Mouse (Mus musculus) liver, embryonic 14.5 days (tissue): Measurements from ENCODE around the gene Cnbd2. TPM values are rescaled to one million over a fixed set of nuclear protein-coding genes. Genes with fewer than 3 reads are reported as not detected.
"Not testable (repeated sequence)": the region's sequence is repeated elsewhere in the genome, so short reads cannot be mapped to it uniquely, and the experiment has no call there.

Experiments
- ATAC-seq: fragments of 200-750 bp; cut with Nextera tagmentation; 2 replicates; pipeline ENCODE4 v1.8.0; 2017; ENCODE audit warnings: moderate number of reproducible peaks, mild to moderate bottlenecking, moderate library complexity; ENCODE audit not compliant: insufficient read depth
- DNase-seq, 3 experiments: peaks; one replicate each; pipeline ENCODE4 v3.0.0-alpha.2; 2012 to 2013; ENCODE audit warnings: low read depth in 3 of 3, low spot score in 3 of 3
- H3K27ac ChIP-seq: fragments of 300-500 bp; sonication (generic); 2 replicates; pipeline ENCODE4 v1.5.1; 2014; ENCODE audit warnings: moderate library complexity, mild to moderate bottlenecking, control low read depth, inconsistent platforms
- H3K27me3 ChIP-seq: fragments of 300-500 bp; sonication (generic); 2 replicates; pipeline ENCODE4 v1.6.1; 2014; ENCODE audit warnings: mild to moderate bottlenecking, low read length, moderate library complexity; ENCODE audit not compliant: control insufficient read depth, insufficient read depth
- H3K36me3 ChIP-seq: fragments of 300-500 bp; sonication (generic); replicated peaks from 2 replicates; pipeline ENCODE4 v1.6.1; 2014; ENCODE audit warnings: low read depth; ENCODE audit not compliant: control insufficient read depth, insufficient read depth
- H3K4me1 ChIP-seq, 2 experiments: fragments of 200-500 bp in 1 of 2; fragments of 300-500 bp in 1 of 2; sonication (generic) in 1 of 2; replicated peaks; 2 replicates each; pipeline ENCODE4 v1.6.1; 2012 to 2014; ENCODE audit warnings: antibody characterized with exemption in 1 of 2, inconsistent platforms in 1 of 2, low read length in 1 of 2; ENCODE audit not compliant: control insufficient read depth in 2 of 2, insufficient read depth in 2 of 2
- H3K4me2 ChIP-seq: fragments of 300-500 bp; sonication (generic); 2 replicates; pipeline ENCODE4 v1.6.1; 2014; ENCODE audit warnings: low read depth, mild to moderate bottlenecking, control low read depth, moderate library complexity
- H3K4me3 ChIP-seq, 2 experiments: fragments of 200-500 bp in 1 of 2; fragments of 300-500 bp in 1 of 2; sonication (generic) in 1 of 2; 2 replicates each; pipeline ENCODE4 v1.5.1; 2012 to 2014; ENCODE audit warnings: low read depth in 2 of 2, low read length in 2 of 2, mild to moderate bottlenecking in 2 of 2, control low read depth in 1 of 2, inconsistent platforms in 1 of 2, moderate library complexity in 1 of 2; ENCODE audit not compliant: insufficient read depth in 1 of 2
- H3K9ac ChIP-seq: fragments of 300-500 bp; sonication (generic); replicated peaks from 2 replicates; pipeline ENCODE4 v1.6.1; 2014; ENCODE audit warnings: mild to moderate bottlenecking, control low read depth, moderate library complexity
- H3K9me3 ChIP-seq: fragments of 300-500 bp; sonication (generic); 2 replicates; pipeline ENCODE4 v1.6.1; 2016; ENCODE audit warnings: low read length, mixed read lengths; ENCODE audit not compliant: control insufficient read depth
- CTCF ChIP-seq: IDR thresholded peaks from 2 replicates; pipeline ENCODE4 v1.5.1; 2016; ENCODE audit warnings: antibody characterized with exemption, low read depth, control low read depth
- EP300 ChIP-seq: IDR thresholded peaks from 2 replicates; pipeline ENCODE4 v1.6.1; 2016; ENCODE audit warnings: antibody characterized with exemption, low read depth
- WGBS: fragments of 180-500 bp; shearing (Covaris S2); extraction: QIAGEN DNeasy Blood & Tissue Kit; methylation state at CpG from one replicate; pipeline ENCODE4 v1.1.7; 2014; ENCODE audit not compliant: insufficient replicate concordance; 5-methylcytosine and 5-hydroxymethylcytosine counted together
- polyA plus RNA-seq, 2 experiments: library from polyadenylated mRNA; depleted of rRNA in 1 of 2; stranded (reverse) in 1 of 2; unstranded in 1 of 2; fragments of >200 nt; fragmentation: Nextera tagmentation in 1 of 2; extraction: Ambion mirVana in 1 of 2; gene quantifications; 2 replicates each; pipeline versions ENCODE4 v1.2.1 to v1.2.3; 2012 to 2014

The Cnbd2 gene
- polyA plus RNA-seq, 2 experiments, result 0.51 to 1.9 TPM

- Histone ChIP-seq H3K27me3 (no peaks in the 10 kb centered on the region), H3K27ac (no peak overlapping the region), H3K4me1 (no peaks in the 10 kb centered on the region), H3K4me3 (no peak overlapping the region), H3K9me3 (no peaks in the 10 kb centered on the region), H3K36me3 (no peaks in the 10 kb centered on the region), H3K4me2 (no peak overlapping the region), H3K9ac (no peak overlapping the region)
- WGBS, result 68% methylated on average over 7 of the region's 7 CpGs
- no peak for DNase-seq
- ATAC-seq, result no peak
- TF ChIP-seq CTCF (no peak), EP300 (no peak)
Measured at GRCm38 (mm10) chr2:156356031-156356430, 43.9 kb downstream of the Cnbd2 start.

GRCm38 (mm10) chr2:156368465-156368864 lies 56.4 kb downstream of the Cnbd2 start:
- H3K27ac ChIP-seq, result no peak overlapping the region
- H3K9me3 ChIP-seq, result no peaks in the 10 kb centered on the region
- H3K4me3 ChIP-seq, result no peak overlapping the region
- 51% methylated on average over 3 of the region's 3 CpGs for WGBS
- DNase-seq, result no peak
- H3K4me2 ChIP-seq, result no peak overlapping the region
- no peaks in the 10 kb centered on the region for H3K4me1 ChIP-seq
- no peaks in the 10 kb centered on the region for H3K36me3 ChIP-seq
- H3K27me3 ChIP-seq, result no peaks in the 10 kb centered on the region
- H3K9ac ChIP-seq, result no peak overlapping the region
- ATAC-seq, result no peak
- TF ChIP-seq CTCF (no peak), EP300 (no peak)

DNA sequence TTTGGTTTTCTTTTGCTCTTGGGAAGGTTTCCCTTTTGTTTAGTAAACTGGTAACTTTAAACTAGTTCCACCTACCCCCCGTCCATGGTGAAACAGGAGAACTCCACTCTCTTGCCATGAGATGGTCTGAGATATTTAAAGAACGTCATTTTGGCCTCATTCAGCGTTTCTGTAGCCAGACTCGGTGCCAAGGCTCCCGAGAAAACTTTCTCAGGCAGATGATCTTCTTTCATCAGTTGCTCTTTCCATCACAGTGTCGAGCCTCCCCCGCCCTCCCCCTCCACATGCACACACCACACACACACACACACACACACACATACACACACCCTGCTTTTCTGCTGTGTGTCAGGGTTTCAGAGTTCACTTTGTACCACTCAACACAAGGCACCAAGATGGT lies 58.8 kb downstream of the Cnbd2 start:
- H3K4me1 ChIP-seq, result no peaks in the 10 kb centered on the region
- TF ChIP-seq CTCF, result no peak
- TF ChIP-seq EP300, result no peak
- H3K9me3 ChIP-seq, result no peaks in the 10 kb centered on the region
- 64% methylated on average over 7 of the region's 7 CpGs for WGBS
- ATAC-seq (no peak), DNase-seq (no peak)
- no peak overlapping the region for H3K4me2 ChIP-seq
- no peak overlapping the region for H3K4me3 ChIP-seq
- H3K9ac ChIP-seq, result no peak overlapping the region
- H3K27ac ChIP-seq, result no peak overlapping the region
- no peaks in the 10 kb centered on the region for H3K27me3 ChIP-seq
- H3K36me3 ChIP-seq, result no peaks in the 10 kb centered on the region

- no peaks in the 10 kb centered on the region for H3K36me3 ChIP-seq
- H3K4me2 ChIP-seq, result no peak overlapping the region
- H3K27ac ChIP-seq, result no peak overlapping the region
- H3K27me3 ChIP-seq, result no peaks in the 10 kb centered on the region
- 59% methylated on average over 7 of the region's 7 CpGs for WGBS
- TF ChIP-seq EP300, result no peak
- no peak for TF ChIP-seq CTCF
- no peak overlapping the region for H3K9ac ChIP-seq
- ATAC-seq, result no peak
- no peak overlapping the region for H3K4me3 ChIP-seq
- no peaks in the 10 kb centered on the region for H3K4me1 ChIP-seq
- no peaks in the 10 kb centered on the region for H3K9me3 ChIP-seq
- DNase-seq, result no peak
Measured at GRCm38 (mm10) chr2:156376956-156377355, 64.9 kb downstream of the Cnbd2 start.

DNA sequence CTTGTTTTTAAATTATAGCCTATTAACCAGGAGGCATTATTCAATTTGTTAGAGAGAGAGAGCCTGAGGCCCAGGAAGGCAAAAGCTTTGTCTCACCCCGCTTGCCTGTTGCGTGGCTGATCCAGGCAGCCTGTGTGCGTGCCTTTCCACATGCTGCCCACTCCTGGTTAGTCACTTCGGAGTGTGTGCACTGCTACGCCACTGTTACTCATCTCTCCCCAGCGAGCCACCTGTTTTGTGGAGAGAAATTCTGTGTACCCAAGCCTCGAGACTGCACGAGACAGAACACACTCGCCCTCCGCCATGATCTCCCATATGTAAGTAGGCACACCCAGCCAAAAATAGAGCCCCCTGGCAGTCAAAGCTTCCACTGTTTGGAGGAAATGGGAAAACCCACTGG lies 67.8 kb downstream of the Cnbd2 start:
- H3K4me2 ChIP-seq, result no peak overlapping the region
- WGBS, result 74% methylated on average over 10 of the region's 10 CpGs
- TF ChIP-seq CTCF (no peak), EP300 (no peak)

DNA sequence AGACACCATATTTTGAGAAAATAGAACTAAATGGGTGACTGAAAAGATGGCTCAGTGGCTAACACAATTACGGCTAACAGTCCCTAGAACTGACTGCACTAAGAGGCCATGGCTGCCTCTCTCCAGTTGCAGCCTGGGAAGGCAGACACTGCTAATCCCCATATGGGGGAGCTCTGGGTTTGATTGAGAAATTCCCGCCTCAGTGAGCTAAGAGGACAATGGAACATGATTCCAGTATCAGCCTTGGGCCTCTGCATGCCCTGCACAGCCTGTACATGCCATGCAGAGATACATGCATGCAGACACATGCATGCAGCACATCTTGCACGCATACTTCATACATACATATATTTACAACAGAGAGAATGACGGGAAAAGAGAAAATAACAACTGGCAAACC lies 69.3 kb downstream of the Cnbd2 start:
- H3K36me3 ChIP-seq, result no peaks in the 10 kb centered on the region
- ATAC-seq (no peak), DNase-seq (no peak)
- no peaks in the 10 kb centered on the region for H3K9me3 ChIP-seq
- no peak overlapping the region for H3K9ac ChIP-seq
- 65% methylated on average over 4 of the region's 4 CpGs for WGBS
- H3K4me3 ChIP-seq, result no peak overlapping the region
- no peaks in the 10 kb centered on the region for H3K27me3 ChIP-seq
- no peak overlapping the region for H3K27ac ChIP-seq
- no peak overlapping the region for H3K4me2 ChIP-seq
- no peaks in the 10 kb centered on the region for H3K4me1 ChIP-seq
- no peak for TF ChIP-seq CTCF

More for the DNA sequence above, 67.8 kb downstream of the Cnbd2 start:
- no peak for ATAC-seq
- no peak for DNase-seq
- Histone ChIP-seq H3K27ac (no peak overlapping the region), H3K9ac (no peak overlapping the region), H3K4me3 (no peak overlapping the region), H3K36me3 (no peaks in the 10 kb centered on the region), H3K27me3 (no peaks in the 10 kb centered on the region), H3K4me1 (no peaks in the 10 kb centered on the region), H3K9me3 (no peaks in the 10 kb centered on the region)

DNA sequence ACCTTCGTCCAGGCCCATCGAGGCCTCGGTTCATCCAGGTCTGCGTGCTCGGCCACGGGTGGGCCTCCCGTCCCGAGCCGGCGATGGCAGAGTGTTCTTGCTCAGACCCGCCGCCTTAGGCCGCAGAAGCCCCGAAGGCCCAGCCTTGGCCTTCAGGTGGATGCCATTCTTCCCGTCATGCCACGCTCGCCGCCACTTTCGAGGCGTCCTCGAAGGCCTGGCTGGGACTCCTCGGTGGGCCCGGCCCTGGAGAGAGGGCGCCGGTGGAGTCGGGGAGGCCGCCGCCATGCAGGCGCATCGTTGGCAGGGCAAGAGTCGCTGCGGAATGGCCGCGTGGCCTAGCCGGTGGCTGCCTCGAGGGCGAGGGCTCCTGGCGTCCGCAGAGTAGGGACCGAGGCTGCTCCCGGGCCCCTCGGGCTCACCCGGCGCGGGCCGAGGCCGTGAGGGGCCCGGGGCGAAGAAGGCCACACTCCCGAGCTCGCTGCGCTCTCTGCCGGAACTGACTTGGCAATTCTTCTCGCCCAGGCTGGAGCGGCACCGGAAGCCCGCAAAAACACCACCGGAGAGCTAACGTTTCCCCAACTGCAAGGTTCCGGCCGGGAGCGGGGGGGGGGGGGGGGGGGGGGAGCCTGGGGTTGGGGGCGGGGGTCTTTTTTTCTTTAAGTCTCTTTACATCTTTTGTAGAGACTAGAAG lies 80.5 kb downstream of the Cnbd2 start:
- not testable (repeated sequence) for H3K4me1 ChIP-seq, H3K27me3 ChIP-seq, H3K27ac ChIP-seq, H3K36me3 ChIP-seq, H3K9me3 ChIP-seq
- DNase-seq (peak; percentile 67 to 80 (median 77)), ATAC-seq (peak; percentile 90)
- peak overlapping the region; percentile 18 to 58; a peak in 2 of 4 replicates for H3K4me3 ChIP-seq
- H3K9ac ChIP-seq, result peak overlapping the region; percentile 47; the same call in 1 of the 2 replicates
- WGBS, result 0% methylated on average over 5 of the region's 63 CpGs
- peak overlapping the region; percentile 58 for H3K4me2 ChIP-seq
